Mouse (Mus musculus) monocyte, adult 5-6 weeks (primary cell): ENCODE results near the gene Lat2. TPM values are rescaled to one million over a fixed set of nuclear protein-coding genes. Genes with fewer than 3 reads are reported as not detected.
A peak's percentile ranks its signal among the peaks of the same experiment; 100 is the strongest.
"Not testable (repeated sequence)": the region's sequence is repeated elsewhere in the genome, so short reads cannot be mapped to it uniquely, and the experiment has no call there.

Experiments used
- ATAC-seq: fragments of 153-309, 156-312 bp; replicated peaks from 2 replicates; pipeline ENCODE4 v1.8.0; 2017; ENCODE audit warnings: mild to moderate bottlenecking; ENCODE audit not compliant: low TSS enrichment, insufficient number of reproducible peaks, severe bottlenecking, poor library complexity, low FRiP score
- total RNA-seq: library from RNA; stranded (forward); fragments of 200-1000, 200-491, 200-594 nt; gene quantifications from 3 replicates; pipeline ENCODE4 v1.2.3, GENCODE M21; 2017

Lat2 gene
- total RNA-seq: 191 to 217 TPM (median 196 TPM) in 3 replicates

DNA sequence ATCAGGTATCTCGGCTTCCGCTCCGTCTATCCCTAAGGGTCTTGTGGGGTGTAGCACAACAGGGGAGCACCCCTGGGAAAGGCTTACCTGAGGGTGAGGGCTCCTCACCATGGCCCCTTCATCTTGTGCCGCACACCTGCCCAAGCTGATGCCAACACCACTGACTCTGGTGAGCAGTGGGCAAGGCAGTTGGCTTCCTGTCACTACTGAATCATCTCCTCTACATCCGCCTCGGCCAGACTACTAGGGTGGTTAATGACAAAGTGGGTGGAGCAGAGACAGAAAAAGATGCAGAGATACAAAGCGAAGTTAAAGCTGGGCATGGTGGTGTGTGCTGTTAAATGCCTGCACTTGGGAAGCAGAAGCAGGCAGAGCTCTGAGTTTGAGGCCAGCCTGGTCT is at the start of gene Lat2:
TSS of gene Lat2 (minus strand) at position 224 of the 400 bp plus-strand sequence.
- ATAC-seq: peak; percentile 67

DNA sequence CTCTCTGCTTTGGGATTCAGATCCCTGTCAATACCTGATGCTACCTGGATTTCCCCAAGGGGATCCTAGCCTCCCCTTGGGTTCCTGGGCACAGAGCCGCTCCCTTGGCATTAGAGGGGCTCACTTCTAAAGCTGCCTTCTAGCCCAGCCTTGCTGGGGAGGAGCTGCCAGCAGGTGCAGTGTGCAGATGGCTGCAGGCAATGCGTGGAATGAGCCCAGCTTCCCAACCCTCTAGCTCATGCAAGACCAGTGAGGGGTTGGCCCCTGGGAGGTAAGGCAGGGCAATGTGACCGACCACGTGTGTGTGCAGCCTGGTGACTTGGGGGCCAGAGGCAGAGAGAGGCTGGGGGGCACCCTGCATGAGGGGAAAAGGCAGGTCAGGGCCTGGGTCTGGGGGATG is 41.9 kb upstream of the Lat2 start:
- no peak for ATAC-seq

DNA sequence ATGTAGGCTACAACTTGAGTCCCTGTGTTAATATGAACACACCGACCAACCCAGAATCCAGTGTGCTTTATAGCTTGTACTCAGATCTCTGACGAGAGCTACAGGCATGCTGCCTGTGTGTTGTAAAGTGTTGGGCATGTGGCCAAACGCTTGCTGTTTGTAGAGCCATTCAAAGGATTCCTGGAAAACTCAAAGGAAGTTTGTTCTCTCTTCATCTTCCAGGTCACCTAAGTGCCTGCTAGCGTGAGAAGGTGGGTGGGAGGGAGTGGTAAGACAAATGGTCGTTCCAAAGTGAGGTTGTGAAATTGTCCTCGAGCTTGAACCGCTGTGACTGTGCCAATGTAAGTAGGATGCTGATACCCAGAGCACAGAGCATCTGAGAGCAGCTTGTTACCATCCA is 37.2 kb upstream of the Lat2 start:
- no peak for ATAC-seq

DNA sequence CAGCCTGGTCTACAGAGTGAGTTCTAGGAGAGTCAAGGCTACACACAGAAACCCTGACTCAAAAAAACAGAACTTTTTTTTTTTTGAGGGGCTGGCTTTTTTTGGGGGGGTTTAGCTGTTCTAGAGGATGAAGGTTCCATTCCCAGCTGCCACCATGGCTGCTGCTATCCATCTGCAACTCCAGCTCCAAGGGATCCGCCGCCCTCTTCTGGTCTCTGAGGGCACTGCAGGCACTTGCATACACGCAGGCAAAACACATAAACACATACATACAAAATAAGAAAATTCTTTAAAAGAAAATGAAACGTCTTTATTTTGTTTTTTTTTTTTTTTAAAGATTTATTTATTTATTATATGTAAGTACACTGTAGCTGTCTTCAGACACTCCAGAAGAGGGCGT is 36.1 kb upstream of the Lat2 start:
- no peak for ATAC-seq

DNA sequence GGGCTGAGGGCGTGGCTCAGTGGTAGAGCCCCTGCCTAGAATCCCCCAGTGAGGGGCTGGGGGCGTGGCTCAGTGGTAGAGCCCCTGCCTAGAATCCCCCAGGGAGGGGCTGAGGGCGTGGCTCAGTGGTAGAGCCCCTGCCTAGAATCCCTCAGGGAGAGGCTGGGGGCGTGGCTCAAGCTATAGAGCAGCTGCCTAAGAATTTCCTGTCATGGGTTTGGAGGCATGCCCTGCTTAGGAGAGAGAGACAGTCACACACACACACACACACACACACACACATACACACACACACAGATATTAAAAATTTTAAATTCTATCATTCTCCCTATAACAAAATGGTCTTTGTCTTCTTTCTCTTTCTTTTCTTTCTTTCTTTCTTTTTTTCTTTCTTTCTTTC is 34.2 kb upstream of the Lat2 start:
- not testable (repeated sequence) for ATAC-seq

DNA sequence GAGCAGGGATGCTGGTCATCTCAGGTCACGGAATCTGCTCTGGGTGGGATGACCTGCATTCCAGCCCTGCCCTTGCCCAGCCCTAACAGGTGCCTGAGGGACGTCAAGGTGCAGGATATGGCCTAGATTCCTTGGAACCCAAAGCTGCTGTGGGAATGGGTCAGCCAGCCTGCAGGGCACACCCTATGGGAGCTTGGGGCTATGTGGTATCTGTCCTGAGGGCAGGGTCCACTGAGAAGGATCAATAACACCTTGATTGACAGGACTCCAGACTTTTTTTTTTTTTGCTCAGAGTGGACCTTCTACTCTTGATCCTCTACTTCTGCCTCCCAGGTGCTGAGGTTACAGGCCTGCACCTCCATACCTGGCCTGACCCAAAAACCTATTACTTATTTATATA is 32.6 kb upstream of the Lat2 start:
- ATAC-seq: no peak

DNA sequence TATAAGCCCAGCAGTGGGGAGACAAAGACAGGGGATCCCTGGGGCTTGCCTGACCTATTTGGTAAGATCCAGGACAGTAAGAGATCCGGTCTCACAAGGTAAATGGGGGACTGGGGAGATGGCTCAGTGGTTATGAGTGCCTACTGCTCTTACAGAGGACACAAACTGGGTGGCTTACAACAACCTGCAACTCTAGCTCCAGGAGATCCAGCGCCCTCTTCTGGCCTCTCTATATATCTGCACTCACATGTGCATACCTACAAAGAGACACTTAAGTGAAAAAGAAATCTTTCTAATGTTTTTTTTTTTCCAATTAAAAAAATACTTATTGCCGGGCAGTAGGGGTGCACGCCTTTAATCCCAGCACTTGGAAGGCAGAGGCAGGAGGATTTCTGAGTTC is 31.6 kb upstream of the Lat2 start:
- ATAC-seq: no peak

DNA sequence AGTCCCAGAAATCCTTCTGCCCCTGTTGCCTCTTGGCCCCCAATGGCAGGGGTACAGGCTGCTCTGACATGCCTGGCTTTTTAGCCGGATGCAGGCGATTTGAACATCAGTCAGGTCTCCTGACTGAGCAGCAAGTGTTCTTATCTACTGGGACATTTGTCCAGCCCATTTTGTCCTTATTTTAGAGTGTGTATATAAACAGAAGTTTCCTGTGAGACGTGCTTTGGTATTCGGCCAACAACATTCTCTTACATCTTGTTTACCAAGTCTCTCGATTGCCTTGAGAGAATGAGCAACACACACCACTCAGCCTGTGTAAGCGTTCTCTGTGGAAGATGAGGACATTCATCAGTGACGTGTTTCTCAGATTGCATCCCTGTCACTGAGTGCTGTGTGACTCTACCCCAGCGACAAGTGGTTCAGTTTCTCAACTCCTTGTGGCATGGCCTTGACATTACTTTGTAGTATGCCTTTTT is 29.9 kb upstream of the Lat2 start:
- no peak for ATAC-seq

DNA sequence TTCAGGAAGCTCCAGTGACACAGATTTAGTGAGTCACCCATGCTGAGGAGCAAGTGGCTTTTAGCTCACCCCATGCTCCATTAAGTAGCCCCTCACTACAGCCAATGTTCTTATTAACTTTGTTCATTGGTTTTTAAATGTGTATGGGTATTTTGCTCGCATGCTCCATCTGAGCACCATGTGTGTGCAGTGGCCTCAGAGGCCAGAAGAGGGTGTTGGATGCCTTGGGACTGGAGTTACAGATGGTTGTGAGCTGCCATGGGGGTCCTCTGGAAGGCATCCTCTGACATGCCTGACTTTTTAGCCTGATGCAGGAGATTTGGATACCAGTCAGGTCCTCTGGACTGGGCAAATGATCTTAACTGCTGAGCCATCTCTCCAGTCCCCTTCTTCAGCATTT is 29.3 kb upstream of the Lat2 start:
- no peak for ATAC-seq

DNA sequence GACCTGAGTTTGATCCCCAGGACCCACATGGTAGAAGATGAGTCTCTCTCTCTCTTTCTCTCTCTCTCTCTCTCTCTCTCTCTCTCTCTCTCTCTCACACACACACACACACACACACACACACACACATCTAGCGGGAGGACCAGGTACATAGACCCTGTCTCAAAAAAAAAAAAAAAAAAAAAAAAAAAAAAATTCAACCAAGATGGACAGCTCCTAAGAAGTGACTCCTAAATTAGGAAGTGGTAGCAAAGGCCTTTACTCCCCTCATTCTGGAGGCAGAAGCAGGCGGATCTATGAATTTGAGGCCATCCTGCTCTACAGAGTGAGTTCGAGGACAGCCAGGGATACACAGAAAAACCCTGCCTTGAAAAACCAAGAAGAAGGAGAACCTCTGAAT is 25.5 kb upstream of the Lat2 start:
- ATAC-seq: no peak

DNA sequence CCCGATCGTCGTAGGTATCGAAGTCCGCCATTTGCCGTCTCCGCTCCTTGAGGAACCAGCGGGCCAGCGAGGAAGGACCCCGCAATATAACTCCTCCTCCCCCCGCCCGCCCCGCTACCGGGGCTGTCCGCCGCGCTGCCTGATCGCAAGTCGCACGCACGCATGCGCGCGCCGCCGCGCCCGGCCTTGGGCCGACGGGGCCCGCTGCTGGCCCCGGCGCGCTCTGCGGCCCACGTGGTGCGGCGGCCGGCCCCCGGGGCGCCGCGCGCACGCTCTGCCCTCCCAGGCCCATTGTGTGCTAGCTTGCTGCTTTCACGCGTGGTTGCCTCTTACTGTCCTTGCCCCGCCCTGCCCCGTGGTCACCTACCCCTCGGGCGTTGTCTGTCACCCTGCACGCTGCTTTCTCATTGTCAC is 24.5 kb upstream of the Lat2 start, which contains the start of gene Eif4h:
TSS of gene Eif4h (minus strand) at position 222 of the 414 bp plus-strand sequence.
- peak; percentile 87 for ATAC-seq

DNA sequence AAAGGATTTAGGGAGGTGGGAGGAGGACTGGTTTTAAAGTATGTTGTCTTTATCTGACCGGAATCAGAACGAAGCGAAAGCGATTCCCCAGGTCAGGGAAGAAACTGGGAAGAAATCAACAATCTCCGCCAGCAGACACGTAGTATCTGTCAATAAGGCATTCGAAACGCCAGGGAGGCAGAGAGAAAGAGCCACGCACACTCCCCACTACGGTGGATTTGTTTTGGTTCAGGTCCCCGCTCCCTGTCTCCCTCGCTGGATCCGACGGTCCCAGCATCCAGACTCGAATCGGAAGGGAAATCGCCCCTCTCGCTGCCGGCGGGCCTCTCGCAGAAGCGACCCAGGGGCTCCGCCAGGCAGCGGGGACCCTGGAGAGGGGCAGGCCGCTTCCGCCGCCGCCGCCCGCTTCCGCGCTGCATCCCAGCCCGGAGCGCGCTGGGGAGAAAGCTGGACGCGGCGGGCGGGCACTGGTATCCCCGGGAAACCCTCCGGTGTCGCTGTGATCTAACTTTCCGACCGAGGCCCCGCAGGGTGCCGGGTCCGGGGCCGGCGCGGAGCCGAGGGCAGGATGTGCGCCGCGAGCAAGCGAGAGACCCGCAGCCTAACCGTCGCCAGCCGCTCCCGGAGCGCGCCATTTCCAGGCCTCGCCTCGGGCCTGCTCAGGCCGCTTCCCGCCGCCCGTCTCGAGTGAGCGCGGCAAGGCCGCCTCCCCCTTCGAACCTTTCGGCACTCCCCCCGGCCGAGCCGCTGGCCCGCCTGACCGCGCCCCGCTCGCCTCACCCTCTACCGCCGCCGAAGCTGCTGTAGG is 23.8 kb upstream of the Lat2 start:
- no peak for ATAC-seq

DNA sequence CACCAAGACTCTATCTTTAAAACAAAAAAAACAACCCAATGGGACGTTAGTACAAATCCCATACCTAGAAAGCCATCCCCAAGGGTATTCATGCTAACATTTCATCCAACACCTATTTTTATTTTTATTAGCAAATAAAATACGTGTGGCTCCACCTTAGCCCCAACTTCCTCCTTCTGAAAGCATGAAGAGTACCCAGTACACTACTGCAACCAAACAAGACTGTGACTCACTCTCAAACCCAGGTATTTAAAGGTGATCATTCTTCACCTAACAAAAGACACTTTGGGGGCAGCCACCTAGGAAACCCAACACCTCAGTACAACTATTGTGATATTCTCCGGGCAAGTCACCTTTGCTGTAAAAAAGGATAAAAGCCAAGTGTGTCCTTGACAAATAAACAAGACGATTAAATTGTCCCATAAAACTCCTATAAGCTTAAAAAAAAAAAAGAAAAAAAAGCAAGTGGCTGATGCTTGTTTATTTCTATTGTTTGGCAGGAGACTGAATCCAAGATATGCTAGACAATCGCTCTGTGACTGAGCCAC is 23.1 kb upstream of the Lat2 start:
- no peak for ATAC-seq

DNA sequence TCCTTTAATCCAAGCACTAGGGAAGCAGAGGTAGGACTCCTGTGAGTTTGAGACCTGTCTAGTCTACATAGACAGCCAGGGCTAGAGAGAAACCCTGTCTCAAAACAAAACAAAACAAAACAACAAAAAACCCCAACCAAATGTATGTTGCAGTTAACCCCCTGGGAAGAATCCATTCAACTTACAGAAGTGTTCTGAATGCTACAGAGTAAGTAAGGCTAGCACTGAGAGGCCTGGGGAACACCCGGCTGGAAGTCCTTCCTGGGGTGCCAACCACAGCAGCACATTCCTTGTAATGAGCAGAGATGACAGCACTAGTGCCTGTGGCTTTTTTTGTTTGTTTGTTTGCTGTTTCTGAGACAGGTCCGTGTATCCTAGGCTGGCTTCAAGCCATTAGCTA is 18.0 kb upstream of the Lat2 start:
- ATAC-seq: no peak

DNA sequence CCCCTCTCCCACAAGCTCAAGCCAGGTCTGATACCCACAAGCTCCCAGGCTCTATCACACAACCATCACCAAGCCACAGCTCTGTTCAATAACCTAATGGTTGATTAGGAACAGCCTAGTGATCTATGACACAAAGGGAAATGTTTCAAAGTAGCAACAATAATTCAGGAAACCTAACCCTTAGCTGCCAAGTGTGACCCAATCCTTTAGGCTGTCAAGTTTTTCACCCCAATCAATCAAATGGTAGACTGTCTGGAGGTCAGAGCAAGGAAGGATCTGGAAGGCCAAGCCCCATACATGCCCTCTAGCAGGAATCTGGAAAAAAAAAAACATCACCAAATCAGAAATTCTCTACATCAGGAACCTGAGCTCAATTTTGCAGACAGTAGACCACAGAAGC is 16.0 kb upstream of the Lat2 start:
- no peak for ATAC-seq

DNA sequence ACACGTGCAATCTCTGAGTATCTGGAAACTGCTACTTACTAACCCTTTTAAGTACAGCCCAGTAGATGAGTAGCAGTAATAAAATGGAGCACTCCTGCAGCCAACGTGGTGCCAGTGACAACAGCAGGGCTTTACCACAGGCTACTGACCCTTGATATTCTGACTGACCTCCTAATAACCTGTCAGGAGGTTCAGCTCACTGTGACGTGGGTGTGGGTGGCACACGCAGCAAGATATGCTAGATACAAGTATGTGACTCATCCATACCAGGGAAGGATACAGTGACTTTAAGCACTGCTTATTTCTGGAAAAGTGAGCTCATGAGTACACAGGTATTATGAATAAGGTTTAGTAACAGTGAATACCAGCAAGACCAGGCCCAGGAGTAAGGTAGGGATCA is 14.7 kb upstream of the Lat2 start:
- no peak for ATAC-seq

DNA sequence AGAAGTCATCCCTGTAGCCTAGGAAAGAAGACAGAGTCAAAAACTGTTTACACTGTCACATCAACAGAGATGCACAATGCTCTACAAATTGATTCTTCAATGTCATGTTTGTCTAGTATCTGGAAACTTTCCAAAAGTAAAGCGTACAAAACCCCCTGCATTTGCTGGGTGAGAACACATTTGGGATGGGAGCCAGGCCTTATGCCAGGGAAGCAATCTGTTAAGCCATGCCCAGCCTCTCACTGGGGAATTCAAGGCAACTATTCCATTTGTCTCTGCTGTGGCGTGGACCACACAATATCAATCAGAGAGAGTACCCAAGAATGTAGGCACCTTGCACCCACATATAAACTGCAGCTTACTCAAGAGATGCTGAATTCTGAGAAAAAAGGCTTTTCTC is 7.2 kb upstream of the Lat2 start:
- no peak for ATAC-seq

DNA sequence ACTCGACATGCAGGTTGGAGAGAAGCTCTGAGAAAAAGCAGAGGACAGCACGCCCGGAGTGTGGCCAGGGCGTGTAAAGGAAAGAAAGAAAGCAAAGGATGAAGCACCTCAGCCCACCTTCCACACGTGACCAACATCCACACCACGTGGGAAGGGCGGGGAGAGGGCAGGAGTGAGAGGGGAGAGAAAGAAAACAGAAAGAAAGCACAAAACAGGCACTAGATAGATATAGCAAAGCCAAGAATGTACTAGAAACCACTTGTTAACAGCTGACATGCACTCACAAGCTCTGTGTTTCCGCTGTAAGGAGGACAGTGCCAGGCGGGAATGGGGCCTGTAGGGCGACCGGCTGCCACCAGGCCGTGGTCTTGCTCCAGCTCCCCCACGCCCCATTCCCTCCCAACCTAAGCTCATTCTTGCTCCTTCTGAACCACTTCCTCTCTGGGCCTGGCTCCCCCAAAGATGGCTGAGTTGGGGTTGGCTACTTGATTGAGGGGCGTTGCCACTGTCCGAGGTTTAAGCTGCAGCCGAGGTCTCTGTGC is 6.3 kb upstream of the Lat2 start:
- no peak for ATAC-seq

DNA sequence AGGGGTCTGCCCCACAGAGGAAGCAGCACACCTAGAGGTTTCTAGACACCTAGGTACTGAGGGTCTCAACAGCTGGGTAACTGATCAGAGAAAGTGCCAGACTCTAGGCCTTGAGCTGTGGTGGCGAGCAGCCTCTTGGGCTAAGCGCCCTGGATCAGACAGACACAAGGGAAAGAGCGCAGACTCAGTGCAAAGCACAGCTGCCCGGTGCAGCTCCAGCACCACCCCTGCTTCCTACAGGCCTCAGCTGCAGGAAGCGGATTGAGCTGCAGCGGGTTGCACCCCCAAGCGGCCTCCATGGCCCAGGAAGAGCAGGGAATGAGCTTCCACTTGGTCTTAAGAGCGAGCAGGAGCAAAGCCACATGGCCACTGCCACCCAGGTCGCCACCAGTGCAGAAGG is 5.6 kb upstream of the Lat2 start:
- ATAC-seq: no peak

DNA sequence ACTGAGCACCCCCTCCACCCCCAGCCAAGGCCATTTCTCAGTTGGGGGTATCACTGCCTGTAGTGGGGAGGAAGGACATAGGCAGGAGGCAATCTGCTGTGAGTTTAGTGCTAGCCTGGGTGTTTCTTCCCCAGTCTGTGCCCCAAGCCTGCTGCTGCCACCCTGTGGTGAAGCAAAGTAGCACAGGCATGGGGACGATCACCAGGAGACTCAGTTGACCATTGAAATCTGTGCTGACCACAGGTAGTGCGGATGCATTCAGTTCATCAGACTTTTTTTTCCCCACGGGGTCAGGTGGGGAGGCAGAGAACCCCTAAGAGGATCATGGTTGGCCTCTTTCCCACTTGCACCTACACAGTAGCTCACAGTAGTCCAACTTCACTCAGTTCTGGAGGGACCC is 2.2 kb upstream of the Lat2 start:
- ATAC-seq: peak; percentile 62
